Mouse (Mus musculus) ES-E14 (cell line): Measurements from ENCODE around the gene Ift172.

Source experiments
- MAFK ChIP-seq: IDR thresholded peaks from 2 replicates; pipeline ENCODE4 v1.6.1; 2014; ENCODE audit warnings: mild to moderate bottlenecking, low read depth, low read length, inconsistent platforms; ENCODE audit not compliant: insufficient read depth
- ZNF384 ChIP-seq: IDR thresholded peaks from 2 replicates; pipeline ENCODE4 v1.6.1; 2012; ENCODE audit warnings: low read depth, low read length, inconsistent platforms

- TF ChIP-seq ZNF384 = no peak
- TF ChIP-seq MAFK = no peak
Measured at GRCm38 (mm10) chr5:31267686-31268085, 23.2 kb downstream of the Ift172 start.
